ENCODE assay signal across 21 mouse cellular contexts in genomic region chr14:75524648-75525047, GRCm38 (mm10).
DNase-seq lines count a peak whose midpoint lies in the region; ATAC-seq and TF ChIP-seq lines count a peak whose summit lies in the region.
"Had no signal": no experiment of that assay in that cellular context is flagged by ENCODE, and none has a peak within 500 bp of the region (broad histone marks: within the 10 kb centered on the region; RNA-seq: fewer than 3 reads in every experiment).

No protein-coding gene starts in this region.

- TF ChIP-seq EP300 in liver, postnatal 0 days (IDR thresholded peaks at IDR 0.05; ENCODE audit: low read depth), result peak; percentile 95

- peak; percentile 72 for DNase-seq in 416B (ENCODE audit: low read depth)
- peak; percentile 57 for DNase-seq in c-Kit-positive CD71-positive TER-119-positive erythroid progenitor cells, embryonic 14.5 days (ENCODE audit: low spot score)
- no peak for DNase-seq in liver, embryonic 11.5 days (ENCODE audit: low spot score)
- DNase-seq in liver, postnatal 0 days, result no peak
- DNase-seq in gastrocnemius, adult 18-20 months (ENCODE audit: low spot score), result no peak
- no peak for DNase-seq in urinary bladder, postnatal 10 days (ENCODE audit: low spot score)
- DNase-seq: adrenal gland, adult 8-10 months; cerebellum, adult 9-10 months; heart, postnatal 10 days; kidney, postnatal 4 days; lung, postnatal 36 days; thymus, adult 2 months had no signal

- H3K9me3 ChIP-seq in liver, embryonic 11.5 days (ENCODE audit: control insufficient read depth, low read length), result no peaks in the 10 kb centered on the region
- H3K9me3 ChIP-seq in liver, postnatal 0 days (ENCODE audit: low read length), result no peaks in the 10 kb centered on the region
- H3K9me3 ChIP-seq in midbrain, embryonic 15.5 days, result no peaks in the 10 kb centered on the region
- H3K9me3 ChIP-seq: embryonic facial prominence, embryonic 10.5 days; forebrain, embryonic 12.5 days; heart, embryonic 12.5 days; hindbrain, embryonic 12.5 days; lung, embryonic 15.5 days had no signal

- no peak overlapping the region for H3K9ac ChIP-seq in liver, embryonic 11.5 days (ENCODE audit: low read depth, low read length)
- no peak overlapping the region for H3K9ac ChIP-seq in liver, postnatal 0 days (replicated peaks)
- H3K9ac ChIP-seq in midbrain, embryonic 15.5 days, result no peak overlapping the region
- H3K9ac ChIP-seq: forebrain, embryonic 12.5 days; heart, embryonic 12.5 days; hindbrain, embryonic 12.5 days; lung, embryonic 15.5 days had no signal

- H3K4me3 ChIP-seq in liver, embryonic 11.5 days (ENCODE audit: low read depth, low read length), result no peak overlapping the region
- H3K4me3 ChIP-seq in liver, postnatal 0 days (ENCODE audit: low read depth, low read length), result no peak overlapping the region
- no peak overlapping the region for H3K4me3 ChIP-seq in midbrain, embryonic 15.5 days
- H3K4me3 ChIP-seq: embryonic facial prominence, embryonic 10.5 days; forebrain, embryonic 12.5 days; heart, embryonic 12.5 days; hindbrain, embryonic 12.5 days; lung, embryonic 15.5 days had no signal

- 48% methylated on average over 2 of the region's 2 CpGs for WGBS in liver, embryonic 11.5 days
- WGBS in liver, postnatal 0 days (ENCODE audit: insufficient replicate concordance), result 59% methylated on average over 2 of the region's 2 CpGs
- WGBS in midbrain, embryonic 15.5 days, result 98% methylated on average over 2 of the region's 2 CpGs

- H3K4me1 ChIP-seq in liver, embryonic 11.5 days (replicated peaks; ENCODE audit: control insufficient read depth, insufficient read depth, low read length), result peaks cover 5% of the 10 kb centered on the region; the same call in 1 of the 2 replicates
- no peaks in the 10 kb centered on the region; the same call in 1 of the 2 replicates for H3K4me1 ChIP-seq in liver, postnatal 0 days (ENCODE audit: insufficient read depth)
- H3K4me1 ChIP-seq in midbrain, embryonic 15.5 days, result peaks cover 12% of the 10 kb centered on the region

- peak overlapping the region; percentile 49 for H3K4me2 ChIP-seq in liver, embryonic 11.5 days
- H3K4me2 ChIP-seq in liver, postnatal 0 days (ENCODE audit: low read depth, low read length), result no peak overlapping the region
- no peak overlapping the region for H3K4me2 ChIP-seq in midbrain, embryonic 15.5 days
- H3K4me2 ChIP-seq: forebrain, embryonic 12.5 days; hindbrain, embryonic 12.5 days; lung, embryonic 15.5 days had no signal

- H3K27me3 ChIP-seq in liver, embryonic 11.5 days (replicated peaks; ENCODE audit: control insufficient read depth, insufficient read depth, low read length), result no peaks in the 10 kb centered on the region
- H3K27me3 ChIP-seq in liver, postnatal 0 days (ENCODE audit: insufficient read depth, low read length), result no peaks in the 10 kb centered on the region
- H3K27me3 ChIP-seq in midbrain, embryonic 15.5 days (replicated peaks), result no peaks in the 10 kb centered on the region
- H3K27me3 ChIP-seq: forebrain, embryonic 12.5 days; hindbrain, embryonic 12.5 days; lung, embryonic 15.5 days had no signal

- ATAC-seq in liver, embryonic 11.5 days (replicated peaks; ENCODE audit: low FRiP score), result peak; percentile 83
- peak; percentile 56; the same call in 1 of the 2 replicates for ATAC-seq in liver, postnatal 0 days
- no peak for ATAC-seq in midbrain, embryonic 15.5 days (replicated peaks)
- ATAC-seq: activated CD4-positive, CD25-positive, alpha-beta regulatory T cell, adult 4 months; intestine, postnatal 0 days; midbrain, embryonic 16.5 days had no signal

- TF ChIP-seq CTCF in liver, postnatal 0 days (IDR thresholded peaks at IDR 0.05; ENCODE audit: low read depth), result no peak

- no peak overlapping the region for H3K27ac ChIP-seq in liver, embryonic 11.5 days (ENCODE audit: low read depth, low read length)
- no peak overlapping the region for H3K27ac ChIP-seq in liver, postnatal 0 days (ENCODE audit: low read depth)
- H3K27ac ChIP-seq in midbrain, embryonic 15.5 days, result no peak overlapping the region
- H3K27ac ChIP-seq: embryonic facial prominence, embryonic 10.5 days; forebrain, embryonic 12.5 days; hindbrain, embryonic 12.5 days; lung, embryonic 15.5 days had no signal

- H3K36me3 ChIP-seq in liver, embryonic 11.5 days (ENCODE audit: control insufficient read depth, insufficient read depth, low read length), result no peaks in the 10 kb centered on the region
- H3K36me3 ChIP-seq in liver, postnatal 0 days (replicated peaks; ENCODE audit: insufficient read depth, low read length), result no peaks in the 10 kb centered on the region
- H3K36me3 ChIP-seq in midbrain, embryonic 15.5 days (replicated peaks), result no peaks in the 10 kb centered on the region
- H3K36me3 ChIP-seq: embryonic facial prominence, embryonic 10.5 days; forebrain, embryonic 12.5 days; heart, embryonic 12.5 days; lung, embryonic 15.5 days had no signal

Comparison
In these comparisons a context has a peak if more than half of its experiments do, and no peak if none do; other contexts are left out.
1. DNase-seq: peak in 416B (single experiment) and c-Kit-positive CD71-positive TER-119-positive erythroid progenitor cells, embryonic 14.5 days (single experiment); none in liver, embryonic 11.5 days (single experiment), liver, postnatal 0 days (single experiment), gastrocnemius, adult 18-20 months (single experiment) and urinary bladder, postnatal 10 days (single experiment).